8 mouse cellular contexts compared by ENCODE assay signal in the genomic region with DNA sequence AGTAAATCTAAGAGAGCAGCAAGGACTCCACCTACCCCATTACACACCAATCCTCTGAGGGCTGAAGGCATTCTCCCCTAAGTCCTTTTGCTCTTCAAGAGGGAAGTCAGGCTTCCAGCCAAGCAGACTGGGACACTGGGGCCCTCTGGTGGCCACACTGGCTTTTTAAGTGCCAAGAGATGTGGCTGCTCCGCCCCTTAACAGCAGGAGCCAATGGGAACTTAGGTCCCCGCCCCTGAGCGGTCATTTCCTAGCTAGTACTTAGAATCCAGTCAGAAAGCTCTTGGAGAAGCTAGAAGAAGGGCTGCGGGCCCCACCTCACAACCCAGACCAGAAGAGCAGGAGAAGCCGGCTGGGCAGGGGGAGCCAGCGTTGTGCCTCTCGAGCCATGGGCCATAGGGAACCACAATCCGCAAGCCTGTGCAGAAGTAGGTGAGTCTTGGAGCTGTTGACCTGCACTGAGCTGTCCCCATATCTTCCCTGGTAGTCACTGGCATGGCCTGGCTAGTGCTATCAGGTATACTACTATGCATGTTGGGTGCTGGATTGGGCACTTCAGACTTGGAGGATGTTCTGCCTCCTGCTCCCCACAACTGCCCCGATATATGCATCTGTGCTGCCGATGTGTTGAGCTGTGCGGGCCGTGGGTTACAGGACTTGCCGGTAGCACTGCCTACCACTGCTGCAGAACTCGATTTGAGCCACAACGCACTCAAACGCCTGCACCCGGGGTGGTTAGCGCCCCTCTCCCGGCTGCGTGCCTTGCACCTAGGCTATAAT. TPM values are rescaled to one million over a fixed set of nuclear protein-coding genes. Genes with fewer than 3 reads are reported as not detected.
DNase-seq lines count a peak whose midpoint lies in the region; ATAC-seq and TF ChIP-seq lines count a peak whose summit lies in the region.

Gene Amigo3, plus strand, starts transcription at position 275 of the 780 bp plus-strand sequence.

- peaks cover 27% of the 10 kb centered on the region for H3K4me1 ChIP-seq in bone marrow macrophage, adult 2 months (ENCODE audit: control insufficient read depth, insufficient read depth, low read length)
- 0 out of 2 replicates have a peak, but pooled peaks cover 1% of the 10 kb centered on the region for H3K4me1 ChIP-seq in embryonic fibroblast, embryonic 13.5 days (ENCODE audit: control insufficient read depth, insufficient read depth, low read length)
- peaks cover 17% of the 10 kb centered on the region for H3K4me1 ChIP-seq in kidney, embryonic 14.5 days (ENCODE audit: control insufficient read depth, insufficient read depth, low read length)
- H3K4me1 ChIP-seq in limb, embryonic 15.5 days = peaks cover 50% of the 10 kb centered on the region

- TF ChIP-seq POLR2A in bone marrow macrophage, adult 2 months (IDR thresholded peaks at IDR 0.05; ENCODE audit: borderline replicate concordance, low read depth, low read length) = no peak
- TF ChIP-seq POLR2A in embryonic fibroblast, embryonic 13.5 days (IDR thresholded peaks at IDR 0.05; ENCODE audit: low read depth, low read length) = peak; percentile 58

- ATAC-seq in kidney, embryonic 14.5 days (ENCODE audit: low FRiP score, low TSS enrichment) = peak; percentile 53
- peak; percentile 37 for ATAC-seq in limb, embryonic 15.5 days (ENCODE audit: insufficient number of reproducible peaks, low FRiP score, low TSS enrichment, low read depth)

- no peaks in the 10 kb centered on the region for H3K9me3 ChIP-seq in kidney, embryonic 14.5 days (ENCODE audit: control insufficient read depth, low read length)
- H3K9me3 ChIP-seq in limb, embryonic 15.5 days = no peaks in the 10 kb centered on the region

- peak within 1 kb of the TSS; percentile 37 for H3K4me2 ChIP-seq in kidney, embryonic 14.5 days (replicated peaks; ENCODE audit: low read depth, low read length)
- peak within 1 kb of the TSS; percentile 43 for H3K4me2 ChIP-seq in limb, embryonic 15.5 days

- DNase-seq in A20 (ENCODE audit: low read depth, low spot score) = peak; percentile 91
- peak; percentile 95 to 99 for DNase-seq in heart, adult 9 months (ENCODE audit: low spot score in 2 of 2)
- peak; percentile 89 to 97 for DNase-seq in monocyte, adult 2 months (ENCODE audit: low read depth in 1 of 2, low spot score in 2 of 2)
- DNase-seq in spleen, postnatal 36 days (ENCODE audit: low spot score in 2 of 2) = peak; percentile 92 to 94

- 57% methylated on average over 20 of the region's 20 CpGs for WGBS in kidney, embryonic 14.5 days
- WGBS in limb, embryonic 15.5 days = 54% methylated on average over 20 of the region's 20 CpGs

- peaks cover 49% of the 10 kb centered on the region for H3K36me3 ChIP-seq in kidney, embryonic 14.5 days (ENCODE audit: control insufficient read depth, insufficient read depth, low read length)
- peaks cover 67% of the 10 kb centered on the region for H3K36me3 ChIP-seq in limb, embryonic 15.5 days

- H3K27ac ChIP-seq in bone marrow macrophage, adult 2 months (ENCODE audit: insufficient read depth, low read depth, low read length) = no peak within 1 kb of the TSS
- H3K27ac ChIP-seq in embryonic fibroblast, embryonic 13.5 days (ENCODE audit: insufficient read depth, low read length) = no peak within 1 kb of the TSS
- H3K27ac ChIP-seq in kidney, embryonic 14.5 days (ENCODE audit: low read depth, low read length) = no peak within 1 kb of the TSS
- peak within 1 kb of the TSS; percentile 72 for H3K27ac ChIP-seq in limb, embryonic 15.5 days

- no peaks in the 10 kb centered on the region for H3K27me3 ChIP-seq in kidney, embryonic 14.5 days (ENCODE audit: control insufficient read depth, insufficient read depth, low read length)
- no peaks in the 10 kb centered on the region for H3K27me3 ChIP-seq in limb, embryonic 15.5 days

- peak; percentile 62 for TF ChIP-seq CTCF in bone marrow macrophage, adult 2 months (IDR thresholded peaks at IDR 0.05; ENCODE audit: low read depth, low read length)
- TF ChIP-seq CTCF in embryonic fibroblast, embryonic 13.5 days (IDR thresholded peaks at IDR 0.05; ENCODE audit: borderline replicate concordance, insufficient read depth, low read length) = peak; percentile 45; the same call in 1 of the 2 replicates

- peak within 1 kb of the TSS; percentile 37; the same call in 1 of the 2 replicates for H3K9ac ChIP-seq in kidney, embryonic 14.5 days (ENCODE audit: low read depth, low read length)
- no peak within 1 kb of the TSS for H3K9ac ChIP-seq in limb, embryonic 15.5 days

- no peak within 1 kb of the TSS for H3K4me3 ChIP-seq in bone marrow macrophage, adult 2 months (ENCODE audit: insufficient read depth, low read length)
- H3K4me3 ChIP-seq in embryonic fibroblast, embryonic 13.5 days (ENCODE audit: insufficient read depth, low read length) = no peak within 1 kb of the TSS
- 0 out of 2 replicates have a peak within 1 kb of the TSS, but pooled peaks have one; percentile 6 for H3K4me3 ChIP-seq in kidney, embryonic 14.5 days (ENCODE audit: low read length)
- peak within 1 kb of the TSS; percentile 23 for H3K4me3 ChIP-seq in limb, embryonic 15.5 days

RNA-seq across cellular contexts. Expression of gene Amigo3, which starts in this region (rescaled TPM):
- 0.79 and 1.0 TPM in 2 replicates for polyA plus RNA-seq in bone marrow macrophage, adult 2 months (2012; ENCODE audit: insufficient read depth, insufficient read length, missing spikeins)
- polyA plus RNA-seq in embryonic fibroblast, embryonic 13.5 days (2011; ENCODE audit: insufficient read length, low read depth, missing spikeins) = 3.0 and 3.4 TPM in 2 replicates
- 1.6 and 2.1 TPM in 2 replicates for polyA plus RNA-seq in kidney, embryonic 14.5 days (2014; fragmentation: Nextera tagmentation; extraction: Ambion mirVana)
- polyA plus RNA-seq in limb, embryonic 15.5 days (2015; fragmentation: Nextera tagmentation; extraction: Ambion mirVana) = 4.4 and 4.7 TPM in 2 replicates

Comparison
In these comparisons a context has a peak if more than half of its experiments do, and no peak if none do; other contexts are left out.
1. H3K4me3 ChIP-seq: peak in kidney, embryonic 14.5 days (single experiment) and limb, embryonic 15.5 days (single experiment); none in bone marrow macrophage, adult 2 months (single experiment) and embryonic fibroblast, embryonic 13.5 days (single experiment).
2. Peak in every context shown above with its lines, with median percentiles within 50 percentile points of each other: DNase-seq.